Mouse (Mus musculus) thymus, postnatal 0 days (tissue): ENCODE measurements around the gene Wipi1. TPM values are rescaled to one million over a fixed set of nuclear protein-coding genes. Genes with fewer than 3 reads are reported as not detected.

Experiments used
- DNase-seq: peaks from one replicate; pipeline ENCODE4 v3.0.0-alpha.2; 2015; ENCODE audit warnings: low spot score
- polyA plus RNA-seq: library from polyadenylated mRNA; unstranded; fragments of >200 nt; fragmentation: Nextera tagmentation; extraction: Ambion mirVana; gene quantifications from 2 replicates; pipeline ENCODE4 v1.2.1, GENCODE M21; 2015

Wipi1 gene
- polyA plus RNA-seq, 1 experiment from 2014 or later: 12.3 TPM

DNA sequence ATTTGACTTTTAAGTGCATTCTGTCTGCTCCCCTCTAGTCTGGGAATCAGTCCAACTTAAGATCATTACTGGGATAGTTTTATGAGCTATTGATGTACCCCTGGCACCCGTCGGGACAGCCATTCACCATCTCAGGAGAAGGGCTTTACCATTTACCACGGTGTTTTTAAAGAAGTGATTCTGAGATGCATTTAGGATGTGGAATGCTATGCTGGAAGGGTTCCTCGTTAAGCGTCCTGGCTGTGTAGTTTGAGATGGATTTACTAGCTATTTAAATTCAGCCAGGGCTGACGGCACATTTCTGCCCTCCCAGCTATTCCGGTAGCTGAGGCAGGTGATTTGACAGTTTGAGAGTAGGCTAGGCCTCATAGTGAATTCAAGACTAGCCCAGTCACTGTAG is 67.3 kb downstream of the Wipi1 start:
- DNase-seq: no peak

DNA sequence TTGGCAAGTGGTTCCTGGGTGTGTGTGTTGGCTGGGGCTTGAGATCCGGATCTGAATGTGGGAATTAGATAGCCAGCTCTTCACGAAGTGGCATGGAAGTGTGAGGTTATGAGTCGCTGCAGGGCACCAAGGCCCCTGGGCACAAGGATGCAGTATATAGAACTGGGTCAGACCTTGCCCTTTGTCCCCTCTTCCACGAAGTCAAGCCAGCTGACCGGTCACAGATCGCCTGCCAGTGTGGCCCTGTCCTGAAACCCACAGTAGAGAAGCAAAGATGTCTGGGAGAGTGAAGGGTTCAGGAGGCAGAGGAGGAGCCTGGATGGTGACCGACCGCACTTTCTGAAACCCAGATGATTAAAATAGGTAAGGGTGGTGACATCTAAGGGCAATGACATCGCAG is 68.3 kb downstream of the Wipi1 start:
- no peak for DNase-seq

DNA sequence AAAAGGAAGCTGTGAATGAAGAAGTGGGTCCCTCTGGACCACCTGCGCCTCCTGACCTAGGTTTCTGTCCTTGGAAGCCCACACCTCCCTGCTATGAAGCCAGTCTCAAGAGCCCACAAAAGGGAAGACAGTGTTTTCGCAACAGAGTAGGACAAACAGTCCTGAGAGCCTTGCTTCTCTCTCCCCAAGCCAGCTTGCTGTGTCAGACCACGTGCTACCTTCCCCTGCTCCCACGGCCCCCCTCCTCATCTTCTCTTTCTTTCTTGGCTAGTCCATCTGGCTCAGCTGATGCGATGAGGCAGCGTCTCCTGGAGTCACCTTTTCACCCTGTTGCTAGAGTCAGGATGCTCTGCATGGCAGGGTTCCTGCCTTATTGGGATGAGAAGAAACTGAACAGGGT is 72.5 kb downstream of the Wipi1 start:
- DNase-seq: no peak

DNA sequence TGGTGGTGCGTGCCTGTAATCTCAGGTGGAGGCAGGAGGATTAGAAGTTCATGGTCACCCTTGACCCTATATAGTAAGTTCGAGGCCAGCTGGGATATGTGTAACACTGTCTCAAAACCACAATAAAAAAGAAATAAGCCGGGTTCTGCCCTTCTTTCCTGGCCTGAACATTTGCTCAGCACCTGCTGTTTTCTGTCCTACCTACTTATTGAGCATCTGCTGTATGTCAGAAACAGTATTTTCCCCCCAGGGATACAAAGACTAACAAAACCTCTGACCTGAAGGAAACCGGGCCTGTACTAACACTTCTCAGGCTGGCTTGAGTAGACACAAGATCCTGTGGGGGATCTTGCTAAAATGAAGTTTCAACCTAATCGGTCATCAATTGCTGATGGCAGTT is 74.8 kb downstream of the Wipi1 start:
- DNase-seq: no peak

DNA sequence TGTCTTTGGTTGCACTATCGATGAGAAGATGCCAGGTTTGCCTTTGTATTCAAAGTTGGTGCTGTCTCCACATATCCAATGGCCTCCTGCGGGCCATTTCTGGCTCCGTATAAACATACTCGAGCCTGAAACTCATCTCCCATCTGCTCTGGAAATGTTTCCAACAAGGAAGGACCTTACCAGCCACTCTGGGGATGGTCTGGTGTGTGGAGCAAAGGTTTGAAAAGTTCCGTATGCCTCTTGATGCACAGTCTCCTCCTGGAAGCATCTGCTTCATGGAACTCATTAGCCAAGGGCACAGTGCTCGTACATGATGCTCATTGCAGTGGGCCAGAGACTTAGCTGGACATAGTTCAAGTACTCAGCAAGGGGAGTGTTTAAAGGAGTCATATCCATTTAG is 75.8 kb downstream of the Wipi1 start:
- DNase-seq: no peak

DNA sequence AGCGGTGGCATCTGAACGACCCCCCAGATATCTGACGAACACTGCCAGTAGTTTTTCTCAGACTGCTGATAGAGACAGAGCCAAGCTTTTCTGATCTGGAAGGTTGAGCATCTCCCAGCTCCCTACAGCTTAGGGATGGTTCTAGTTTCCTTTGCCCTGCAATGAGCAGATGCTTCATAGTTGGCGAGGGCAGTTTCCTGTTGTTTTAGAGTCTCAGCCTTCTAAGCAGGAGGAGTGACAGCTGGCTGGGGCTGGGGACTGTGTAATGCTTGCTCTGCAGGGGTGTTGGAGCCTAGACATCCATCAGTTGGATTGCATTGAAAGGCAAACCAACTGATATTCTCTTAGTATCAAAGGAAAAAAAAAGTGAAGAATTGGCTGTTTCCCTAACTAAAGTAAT is 81.7 kb downstream of the Wipi1 start:
- DNase-seq: no peak

DNA sequence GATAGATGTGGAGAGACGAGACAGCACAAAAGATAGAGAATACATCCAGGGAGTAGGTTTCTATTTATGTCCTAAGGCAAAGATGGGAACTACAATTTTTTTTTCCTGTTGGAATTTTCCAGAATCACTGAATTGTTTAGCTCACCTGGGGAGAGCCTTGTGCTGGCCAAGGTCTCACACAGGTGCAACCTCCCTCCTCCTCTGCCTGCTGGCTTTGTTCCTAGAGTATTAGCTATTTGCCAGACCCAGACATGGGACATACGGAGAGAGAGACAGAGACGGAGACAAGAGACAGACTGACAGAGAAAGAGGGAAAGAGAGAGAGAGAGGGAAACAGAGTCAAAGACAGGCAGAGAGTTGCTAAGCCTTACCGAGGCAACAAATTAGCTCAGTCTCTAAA is 86.2 kb downstream of the Wipi1 start:
- DNase-seq: no peak

DNA sequence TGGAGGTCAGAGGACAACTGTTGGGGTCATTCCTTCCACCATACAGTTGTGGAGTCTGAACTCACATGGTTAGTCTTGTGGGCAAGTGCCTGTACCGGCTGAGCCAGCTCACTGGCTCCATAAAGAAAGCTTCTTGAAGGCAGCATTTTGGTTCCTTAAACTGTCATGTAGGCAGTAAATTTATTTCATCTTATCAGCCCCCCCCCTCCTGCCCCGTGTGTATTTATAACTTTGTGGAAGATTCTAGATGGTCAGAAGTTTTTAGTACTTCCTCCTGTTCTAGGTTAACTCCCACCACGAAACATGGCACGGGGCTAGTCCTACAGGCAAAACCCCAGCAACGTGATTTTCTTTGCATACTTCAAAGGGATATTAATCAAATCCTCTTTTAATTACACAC is 86.9 kb downstream of the Wipi1 start:
- no peak for DNase-seq

Other genes with a start within 250 kb of the Wipi1 start
- gene Gna13, start 249.1 kb downstream of the Wipi1 start, polyA plus RNA-seq: 34.1 and 46.4 TPM in 2 replicates
- gene 9930022D16Rik, start 198.1 kb downstream of the Wipi1 start, polyA plus RNA-seq: 0.08 and 0.12 TPM in 2 replicates
- 59.4 and 60.0 TPM in 2 replicates for gene Amz2, start 186.0 kb downstream of the Wipi1 start, polyA plus RNA-seq
- 2.3 and 2.4 TPM in 2 replicates for gene Arsg, start 138.6 kb downstream of the Wipi1 start, polyA plus RNA-seq
- 14.4 TPM in 2 replicates for gene Slc16a6, start 138.4 kb downstream of the Wipi1 start, polyA plus RNA-seq
- 353 and 361 TPM in 2 replicates for gene Prkar1a, start 37.4 kb upstream of the Wipi1 start, polyA plus RNA-seq
- 1.8 and 2.3 TPM in 2 replicates for gene Fam20a, start 110.3 kb upstream of the Wipi1 start, polyA plus RNA-seq
- 1.2 and 1.3 TPM in 2 replicates for gene 1700012B07Rik, start 216.1 kb upstream of the Wipi1 start, polyA plus RNA-seq